Mouse (Mus musculus) stomach, embryonic 14.5 days (tissue): Measurements from ENCODE around the gene Usp24. TPM values are rescaled to one million over a fixed set of nuclear protein-coding genes. Genes with fewer than 3 reads are reported as not detected.

Experiments used
- ATAC-seq: fragments of 200-750 bp; cut with Nextera tagmentation; 2 replicates; pipeline ENCODE4 v1.8.0; 2017; ENCODE audit warnings: low read depth, moderate TSS enrichment; ENCODE audit not compliant: insufficient number of reproducible peaks, insufficient read depth, low FRiP score
- H3K27ac ChIP-seq: fragments of 300-500 bp; sonication (generic); 2 replicates; pipeline ENCODE4 v1.5.1; 2014; ENCODE audit warnings: mild to moderate bottlenecking, low read length, moderate library complexity, mixed read lengths
- H3K27me3 ChIP-seq: fragments of 300-500 bp; sonication (generic); 2 replicates; pipeline ENCODE4 v1.6.1; 2014; ENCODE audit warnings: low read length, control low read depth, mixed read lengths; ENCODE audit not compliant: control insufficient read depth, insufficient read depth
- H3K36me3 ChIP-seq: fragments of 300-500 bp; sonication (generic); 2 replicates; pipeline ENCODE4 v1.6.1; 2014; ENCODE audit warnings: mild to moderate bottlenecking, control low read depth, low read length, moderate library complexity, mixed read lengths; ENCODE audit not compliant: control insufficient read depth, insufficient read depth
- H3K4me1 ChIP-seq: fragments of 300-500 bp; sonication (generic); 2 replicates; pipeline ENCODE4 v1.6.1; 2014; ENCODE audit warnings: low read length, control low read depth, mixed read lengths; ENCODE audit not compliant: control insufficient read depth, insufficient read depth
- H3K4me2 ChIP-seq: fragments of 300-500 bp; sonication (generic); replicated peaks from 2 replicates; pipeline ENCODE4 v1.6.1; 2014; ENCODE audit warnings: low read depth, low read length, control low read depth
- H3K4me3 ChIP-seq: fragments of 300-500 bp; sonication (generic); 2 replicates; pipeline ENCODE4 v1.5.1; 2014; ENCODE audit warnings: low read depth, low read length, control low read depth
- H3K9ac ChIP-seq: fragments of 300-500 bp; sonication (generic); replicated peaks from 2 replicates; pipeline ENCODE4 v1.6.1; 2014; ENCODE audit warnings: low read depth, mild to moderate bottlenecking, control low read depth, low read length, moderate library complexity, mixed read lengths
- H3K9me3 ChIP-seq: fragments of 300-500 bp; sonication (generic); 2 replicates; pipeline ENCODE4 v1.6.1; 2016; ENCODE audit warnings: low read depth, low read length, control low read depth; ENCODE audit not compliant: control insufficient read depth
- whole genome bisulfite sequencing: fragments of 180-500 bp; shearing (Covaris S2); extraction: QIAGEN DNeasy Blood & Tissue Kit; methylation state at CpG from one replicate; pipeline ENCODE4 v1.1.7; 2014; 5-methylcytosine and 5-hydroxymethylcytosine counted together
- polyA plus RNA-seq: library from polyadenylated mRNA; unstranded; fragments of >200 nt; fragmentation: Nextera tagmentation; extraction: Ambion mirVana; gene quantifications from 2 replicates; pipeline ENCODE4 v1.2.1, GENCODE M21; 2014

The Usp24 gene
- polyA plus RNA-seq, 1 experiment from 2014 or later, result 12.0 TPM

GRCm38 (mm10) chr4:106292823-106293222 is 23.2 kb upstream of the Usp24 start:
- Histone ChIP-seq H3K36me3 (no peaks in the 10 kb centered on the region), H3K9ac (no peak overlapping the region), H3K4me3 (no peak overlapping the region), H3K4me1 (no peaks in the 10 kb centered on the region), H3K27me3 (no peaks in the 10 kb centered on the region), H3K9me3 (no peaks in the 10 kb centered on the region), H3K27ac (no peak overlapping the region), H3K4me2 (no peak overlapping the region)
- WGBS, result 86% methylated on average over 4 of the region's 4 CpGs
- ATAC-seq, result no peak

- no peaks in the 10 kb centered on the region for H3K4me1 ChIP-seq
- no peak overlapping the region for H3K9ac ChIP-seq
- H3K27me3 ChIP-seq, result no peaks in the 10 kb centered on the region
- no peaks in the 10 kb centered on the region for H3K9me3 ChIP-seq
- no peak overlapping the region for H3K4me3 ChIP-seq
- ATAC-seq, result no peak
- WGBS, result 71% methylated on average over 6 of the region's 6 CpGs
- no peaks in the 10 kb centered on the region for H3K36me3 ChIP-seq
- H3K4me2 ChIP-seq, result no peak overlapping the region
- H3K27ac ChIP-seq, result no peak overlapping the region
Observed at GRCm38 (mm10) chr4:106293378-106294090, 22.5 kb upstream of the Usp24 start.

DNA sequence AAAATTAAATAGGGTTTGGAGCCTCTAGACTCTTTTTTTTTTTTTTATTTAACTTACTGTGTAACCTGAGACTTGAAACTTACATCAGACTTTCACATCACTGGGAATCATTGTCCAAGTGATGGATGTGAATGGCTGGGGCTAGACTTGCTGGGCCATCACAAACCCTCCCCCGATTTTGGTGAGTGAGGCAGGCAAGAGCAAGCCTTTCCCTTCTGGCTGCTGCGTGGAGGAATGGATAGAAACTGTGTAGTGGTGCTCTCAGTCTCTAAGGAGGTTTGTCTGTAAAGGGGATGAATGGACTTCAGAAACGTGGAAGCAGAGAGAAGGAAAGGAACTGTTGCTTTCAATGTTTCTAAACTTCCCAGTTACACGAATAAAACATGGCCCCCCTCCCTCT is 20.3 kb upstream of the Usp24 start:
- Histone ChIP-seq H3K9ac (no peak overlapping the region), H3K27ac (no peak overlapping the region), H3K36me3 (no peaks in the 10 kb centered on the region), H3K4me3 (no peak overlapping the region), H3K9me3 (no peaks in the 10 kb centered on the region), H3K27me3 (no peaks in the 10 kb centered on the region), H3K4me1 (no peaks in the 10 kb centered on the region), H3K4me2 (no peak overlapping the region)
- ATAC-seq, result no peak
- WGBS, result 32% methylated on average over 4 of the region's 4 CpGs

- 83% methylated on average over 7 of the region's 7 CpGs for WGBS
Observed at GRCm38 (mm10) chr4:106296412-106297086, 19.5 kb upstream of the Usp24 start.

GRCm38 (mm10) chr4:106301346-106301745 is 14.7 kb upstream of the Usp24 start:
- Histone ChIP-seq H3K9ac (no peak overlapping the region), H3K27me3 (no peaks in the 10 kb centered on the region), H3K36me3 (no peaks in the 10 kb centered on the region), H3K4me3 (no peak overlapping the region), H3K4me1 (no peaks in the 10 kb centered on the region), H3K9me3 (no peaks in the 10 kb centered on the region), H3K27ac (no peak overlapping the region), H3K4me2 (no peak overlapping the region)
- WGBS, result 70% methylated on average over 6 of the region's 6 CpGs
- no peak for ATAC-seq

More at GRCm38 (mm10) chr4:106296412-106297086, 19.5 kb upstream of the Usp24 start:
- no peaks in the 10 kb centered on the region for H3K4me1 ChIP-seq
- H3K36me3 ChIP-seq, result no peaks in the 10 kb centered on the region
- H3K4me3 ChIP-seq, result no peak overlapping the region
- no peak overlapping the region for H3K4me2 ChIP-seq
- H3K9ac ChIP-seq, result no peak overlapping the region
- no peak overlapping the region for H3K27ac ChIP-seq
- no peak for ATAC-seq
- H3K9me3 ChIP-seq, result no peaks in the 10 kb centered on the region
- H3K27me3 ChIP-seq, result no peaks in the 10 kb centered on the region

GRCm38 (mm10) chr4:106308090-106308489 is 7.9 kb upstream of the Usp24 start:
- ATAC-seq, result no peak

DNA sequence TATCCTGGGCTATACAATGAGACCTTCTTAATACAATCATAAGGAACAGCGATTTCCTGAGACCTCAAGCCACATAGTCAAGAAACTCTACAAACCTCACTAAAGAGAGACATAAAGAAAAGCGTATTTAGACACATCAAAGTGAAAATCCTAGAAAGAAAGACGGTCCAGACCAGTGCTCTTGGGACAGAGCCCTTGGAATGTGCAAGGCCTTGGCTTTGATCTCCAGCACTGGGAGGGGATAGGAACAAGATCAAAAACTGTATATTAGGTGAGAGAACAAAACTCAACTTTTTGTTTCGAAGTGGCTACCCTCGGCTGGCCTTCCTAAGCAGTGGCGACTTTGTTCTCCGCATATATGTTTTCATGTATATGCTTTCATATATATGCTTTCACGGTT is 3.4 kb upstream of the Usp24 start:
- no peak for ATAC-seq
- Histone ChIP-seq H3K4me3 (no peak overlapping the region), H3K27ac (no peak overlapping the region), H3K9ac (no peak overlapping the region), H3K4me1 (peaks cover 3% of the 10 kb centered on the region; the same call in 1 of the 2 replicates), H3K36me3 (no peaks in the 10 kb centered on the region), H3K27me3 (no peaks in the 10 kb centered on the region), H3K9me3 (no peaks in the 10 kb centered on the region), H3K4me2 (no peak overlapping the region)
- WGBS, result 77% methylated on average over 8 of the region's 8 CpGs

More at GRCm38 (mm10) chr4:106308090-106308489, 7.9 kb upstream of the Usp24 start:
- 86% methylated on average over 3 of the region's 3 CpGs for WGBS
- no peak overlapping the region for H3K27ac ChIP-seq
- H3K36me3 ChIP-seq, result no peaks in the 10 kb centered on the region
- H3K4me1 ChIP-seq, result no peaks in the 10 kb centered on the region
- H3K9ac ChIP-seq, result no peak overlapping the region
- H3K27me3 ChIP-seq, result no peaks in the 10 kb centered on the region
- no peak overlapping the region for H3K4me3 ChIP-seq
- H3K9me3 ChIP-seq, result no peaks in the 10 kb centered on the region
- no peak overlapping the region for H3K4me2 ChIP-seq

DNA sequence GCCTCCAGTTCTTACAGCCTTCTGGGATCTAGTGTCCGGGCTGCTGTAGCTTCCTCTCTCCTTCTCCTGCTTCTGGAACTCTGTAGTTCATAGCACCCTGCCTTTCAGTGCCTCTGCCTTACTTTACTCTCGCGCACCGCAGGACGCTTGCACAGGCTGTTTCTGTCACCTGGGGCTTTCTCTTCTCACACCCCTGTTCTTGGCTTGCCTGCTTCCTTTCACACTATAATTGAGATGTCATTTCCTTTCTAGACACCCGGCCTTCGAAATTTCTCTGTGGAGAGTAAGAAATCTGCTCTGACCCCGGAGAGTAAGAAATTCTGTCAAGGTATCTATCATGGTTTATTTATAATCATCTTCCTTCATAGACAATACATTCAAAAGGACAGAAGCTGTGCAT is 2.9 kb upstream of the Usp24 start:
- H3K4me1 ChIP-seq, result peaks cover 4% of the 10 kb centered on the region; the same call in 1 of the 2 replicates
- no peak for ATAC-seq
- WGBS, result 82% methylated on average over 8 of the region's 8 CpGs
- H3K9ac ChIP-seq, result no peak overlapping the region
- no peak overlapping the region for H3K27ac ChIP-seq
- H3K4me2 ChIP-seq, result no peak overlapping the region
- no peaks in the 10 kb centered on the region for H3K27me3 ChIP-seq
- H3K4me3 ChIP-seq, result no peak overlapping the region
- no peaks in the 10 kb centered on the region for H3K9me3 ChIP-seq
- H3K36me3 ChIP-seq, result no peaks in the 10 kb centered on the region
